Mouse (Mus musculus): ENCODE measurements at regions not wholly inside any gene's neighbourhood (a gene's known extent, or its start where the extent isn't known, plus 50 kb on each side); places are given as distances from the start of the nearest gene placed in this dataset.

DNA sequence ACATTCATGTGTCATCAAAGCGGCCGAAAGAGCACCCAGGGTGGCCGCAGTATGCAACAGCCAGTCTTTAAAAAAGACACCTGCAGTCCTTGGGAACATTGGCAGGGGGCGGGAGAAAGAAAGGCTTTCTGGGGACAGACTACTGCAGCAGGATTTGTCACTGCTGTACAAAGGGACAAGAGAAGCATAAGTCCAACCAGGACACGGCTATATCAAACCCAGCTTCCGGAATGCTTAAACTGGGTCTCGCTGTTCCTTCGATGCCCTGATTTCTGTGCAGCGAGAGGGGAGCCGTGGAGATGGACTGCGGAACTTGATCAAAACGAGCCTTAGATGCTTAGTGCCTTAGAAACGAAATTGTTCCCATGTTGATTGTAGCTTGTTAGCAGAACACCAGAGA lies 97.7 kb upstream of the Ptprm start:
- Histone ChIP-seq H3K4me1 (ENCODE audit: control insufficient read depth, insufficient read depth, insufficient read length, low read length) (peaks cover 5% of the 10 kb centered on the region; the same call in 1 of the 2 replicates), H3K27ac (replicated peaks; ENCODE audit: low read depth, low read length) (no peak overlapping the region), H3K4me3 (ENCODE audit: insufficient read depth, low read depth, low read length) (no peak overlapping the region)

DNA sequence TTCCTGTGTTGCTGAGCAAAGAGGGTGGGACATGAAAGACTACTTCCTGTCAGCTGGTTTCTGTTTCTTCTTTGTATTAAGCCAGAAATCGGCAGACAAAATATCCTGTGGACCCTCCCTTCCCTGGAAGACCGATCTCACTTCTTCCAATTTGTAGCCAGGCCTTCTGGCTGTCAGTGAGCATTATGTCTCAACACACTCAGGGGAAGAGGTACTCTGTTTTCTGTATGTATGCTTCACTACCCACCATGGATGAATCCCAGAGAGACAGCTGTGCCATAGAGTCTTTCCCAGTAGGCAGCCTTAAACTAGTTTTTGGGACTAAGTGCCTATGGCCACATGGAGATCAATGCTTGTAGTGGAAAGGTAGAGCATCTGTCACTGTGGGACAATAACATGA lies 96.8 kb upstream of the Ptprm start:
- H3K4me3 ChIP-seq (ENCODE audit: insufficient read depth, low read depth, low read length), result no peak overlapping the region
- H3K4me1 ChIP-seq (ENCODE audit: control insufficient read depth, insufficient read depth, insufficient read length, low read length), result peaks cover 5% of the 10 kb centered on the region; the same call in 1 of the 2 replicates
- 0 out of 2 replicates have a peak overlapping the region, but pooled peaks have one; percentile 15 for H3K27ac ChIP-seq (replicated peaks; ENCODE audit: low read depth, low read length)

DNA sequence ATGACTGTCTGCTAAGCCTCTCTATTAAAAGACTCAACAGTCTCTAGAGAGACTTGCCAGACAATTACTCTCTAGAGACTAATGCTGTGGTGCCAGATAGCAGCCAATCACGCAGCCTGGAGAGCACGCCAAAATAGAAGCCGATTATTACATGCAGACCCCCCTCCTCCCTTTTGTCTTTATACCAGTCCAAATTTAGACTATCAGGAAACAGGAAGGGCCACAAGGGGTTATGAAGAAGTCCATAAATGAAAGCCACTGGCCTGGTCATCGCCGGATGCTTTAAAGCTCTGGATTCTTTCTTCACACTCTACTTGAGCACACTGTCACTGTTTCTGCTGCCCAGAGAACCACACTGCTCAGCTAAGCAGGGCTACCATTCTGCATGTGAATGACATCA lies 95.8 kb upstream of the Ptprm start:
- Histone ChIP-seq H3K4me3 (ENCODE audit: insufficient read depth, low read depth, low read length) (no peak overlapping the region), H3K27ac (replicated peaks; ENCODE audit: low read depth, low read length) (peak overlapping the region; percentile 37), H3K4me1 (ENCODE audit: control insufficient read depth, insufficient read depth, insufficient read length, low read length) (peaks cover 5% of the 10 kb centered on the region; the same call in 1 of the 2 replicates)

DNA sequence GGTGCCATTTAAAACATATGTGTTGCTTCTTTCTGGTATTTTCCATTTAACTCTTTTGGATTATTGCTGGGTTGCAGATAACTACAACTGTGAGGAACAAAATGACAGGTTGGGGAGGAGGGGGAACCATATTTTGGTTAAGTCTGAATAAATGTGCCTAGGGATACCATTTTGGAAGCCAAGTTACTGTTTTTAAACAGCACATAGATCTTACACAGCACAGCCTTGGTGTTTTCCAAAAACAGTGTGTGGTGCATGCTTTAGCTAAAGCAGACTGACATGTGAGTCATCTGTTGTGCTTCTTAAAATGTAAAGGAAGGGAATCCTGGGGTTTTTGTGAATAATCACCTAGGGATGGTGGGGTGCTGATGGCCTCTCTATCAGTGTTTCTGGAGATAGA lies 91.7 kb upstream of the Ptprm start:
- H3K27ac ChIP-seq (replicated peaks; ENCODE audit: low read depth, low read length), result no peak overlapping the region
- H3K4me3 ChIP-seq (ENCODE audit: insufficient read depth, low read depth, low read length), result no peak overlapping the region
- H3K4me1 ChIP-seq (ENCODE audit: control insufficient read depth, insufficient read depth, insufficient read length, low read length), result peaks cover 5% of the 10 kb centered on the region; the same call in 1 of the 2 replicates

DNA sequence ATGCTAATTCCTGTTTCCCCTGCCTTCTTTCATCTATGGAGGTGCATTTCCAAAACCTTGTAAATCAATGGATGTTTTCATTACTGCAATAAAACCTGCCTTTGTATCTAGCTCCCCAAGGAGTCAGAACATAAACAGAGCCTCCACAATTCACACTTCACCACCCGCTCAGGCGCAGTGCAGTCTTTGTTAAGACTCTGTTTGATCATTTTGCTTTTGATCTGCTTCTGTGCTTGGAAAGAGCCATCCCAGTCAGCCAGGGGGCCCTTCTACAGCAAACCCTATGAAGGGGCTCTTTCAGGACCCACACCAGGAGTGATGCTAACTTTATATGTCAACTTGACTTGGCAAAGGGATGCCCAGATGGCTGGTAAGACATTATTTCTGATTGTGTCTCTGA lies 86.7 kb upstream of the Ptprm start:
- Histone ChIP-seq H3K4me1 (ENCODE audit: control insufficient read depth, insufficient read depth, insufficient read length, low read length) (no peaks in the 10 kb centered on the region), H3K4me3 (ENCODE audit: insufficient read depth, low read depth, low read length) (no peak overlapping the region), H3K27ac (replicated peaks; ENCODE audit: low read depth, low read length) (no peak overlapping the region)

DNA sequence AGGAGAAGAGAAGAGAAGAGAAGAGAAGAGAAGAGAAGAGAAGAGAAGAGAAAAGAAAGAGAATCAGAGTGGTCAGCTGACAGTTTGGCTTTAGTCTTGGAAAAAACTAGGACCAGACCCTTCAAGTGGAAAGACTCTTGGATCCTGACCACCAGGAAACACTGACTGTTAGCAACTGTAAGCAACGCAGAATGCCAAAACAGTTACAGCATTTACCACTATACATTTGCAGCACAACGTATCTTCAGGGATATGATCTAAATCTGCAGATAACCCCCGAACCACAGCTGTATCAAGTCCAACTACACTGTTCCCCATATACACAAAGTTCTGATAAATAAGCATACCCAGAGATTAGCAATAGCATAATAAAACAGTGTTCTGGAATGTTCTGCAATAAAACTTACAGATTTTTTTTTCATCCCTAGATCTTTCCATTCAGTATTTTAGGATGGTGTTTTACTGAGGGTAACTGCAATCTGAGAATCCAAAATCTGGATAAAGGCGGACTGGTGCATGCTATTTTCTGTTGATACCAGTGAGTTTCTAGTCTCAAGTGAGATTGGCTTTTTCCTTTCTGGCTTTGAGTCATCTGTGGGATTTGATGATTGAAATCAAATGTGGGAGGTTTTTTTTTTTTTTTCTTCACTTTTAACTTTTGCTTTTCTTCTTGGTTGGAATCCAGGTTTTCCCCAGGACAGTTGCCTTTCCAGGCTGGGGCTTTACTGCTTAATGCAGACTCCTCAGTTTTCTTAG lies 65.9 kb upstream of the Ptprm start:
- no peak overlapping the region for H3K4me3 ChIP-seq (ENCODE audit: insufficient read depth, low read depth, low read length)
- no peaks in the 10 kb centered on the region for H3K4me1 ChIP-seq (ENCODE audit: control insufficient read depth, insufficient read depth, insufficient read length, low read length)
- H3K27ac ChIP-seq (replicated peaks; ENCODE audit: low read depth, low read length), result no peak overlapping the region

DNA sequence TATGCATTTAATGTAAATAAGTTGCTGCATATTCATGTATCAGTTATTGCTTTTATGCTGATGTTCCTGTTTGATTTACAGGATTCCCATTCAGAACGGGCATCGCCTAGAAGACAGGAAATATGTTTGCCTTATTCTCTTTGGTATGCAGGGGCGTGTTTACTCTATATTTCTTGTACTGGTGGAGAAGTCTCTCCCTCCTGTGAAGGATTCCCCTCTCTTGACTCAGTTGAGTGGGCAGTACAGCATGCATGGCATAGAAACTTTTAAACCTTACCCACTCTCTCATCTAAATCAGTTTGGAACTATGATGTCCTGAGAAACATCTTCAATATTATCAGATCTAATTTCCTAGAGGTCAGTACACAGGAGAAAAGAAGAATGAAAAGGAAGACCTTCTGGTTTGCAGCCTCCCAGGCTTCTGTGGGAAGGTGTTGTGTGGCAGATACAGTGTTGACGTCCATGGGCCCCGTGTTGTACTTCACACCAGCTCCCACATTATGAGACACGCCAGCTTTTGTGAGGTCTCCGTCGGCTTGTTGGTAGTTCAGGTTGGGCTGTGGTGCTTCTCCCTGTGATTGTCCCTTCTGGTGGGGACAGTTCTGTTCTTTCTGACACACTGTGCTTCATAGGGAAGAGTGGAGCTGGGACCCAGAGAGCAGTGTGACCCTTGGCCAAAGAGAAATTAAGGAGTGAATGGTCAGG lies 58.4 kb upstream of the Ptprm start:
- no peak overlapping the region for H3K27ac ChIP-seq (replicated peaks; ENCODE audit: low read depth, low read length)
- H3K4me3 ChIP-seq (ENCODE audit: insufficient read depth, low read depth, low read length), result no peak overlapping the region
- H3K4me1 ChIP-seq (ENCODE audit: control insufficient read depth, insufficient read depth, insufficient read length, low read length), result peaks cover 9% of the 10 kb centered on the region; the same call in 1 of the 2 replicates

DNA sequence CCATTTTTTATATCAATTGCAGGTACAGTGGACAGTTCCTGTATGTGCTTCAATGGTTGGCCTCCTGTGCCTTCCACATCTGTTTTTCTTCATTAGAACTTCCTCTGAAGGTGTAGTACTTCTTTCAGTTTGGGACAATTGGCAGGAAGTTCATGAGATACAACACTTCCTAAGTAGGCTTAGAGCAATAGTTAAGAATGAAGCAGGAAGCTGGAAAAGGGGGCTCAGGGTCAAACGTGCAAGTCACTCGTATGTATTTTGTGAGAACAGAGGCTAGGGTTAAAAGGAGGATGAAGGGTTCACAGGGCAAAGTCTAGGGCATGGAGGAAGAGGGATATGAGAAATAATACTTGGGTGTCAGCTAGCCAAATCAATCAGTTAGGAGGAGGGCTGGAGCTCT lies 55.7 kb upstream of the Ptprm start:
- Histone ChIP-seq H3K27ac (replicated peaks; ENCODE audit: low read depth, low read length) (peak overlapping the region; percentile 69), H3K4me1 (ENCODE audit: control insufficient read depth, insufficient read depth, insufficient read length, low read length) (peaks cover 9% of the 10 kb centered on the region; the same call in 1 of the 2 replicates), H3K4me3 (ENCODE audit: insufficient read depth, low read depth, low read length) (no peak overlapping the region)

DNA sequence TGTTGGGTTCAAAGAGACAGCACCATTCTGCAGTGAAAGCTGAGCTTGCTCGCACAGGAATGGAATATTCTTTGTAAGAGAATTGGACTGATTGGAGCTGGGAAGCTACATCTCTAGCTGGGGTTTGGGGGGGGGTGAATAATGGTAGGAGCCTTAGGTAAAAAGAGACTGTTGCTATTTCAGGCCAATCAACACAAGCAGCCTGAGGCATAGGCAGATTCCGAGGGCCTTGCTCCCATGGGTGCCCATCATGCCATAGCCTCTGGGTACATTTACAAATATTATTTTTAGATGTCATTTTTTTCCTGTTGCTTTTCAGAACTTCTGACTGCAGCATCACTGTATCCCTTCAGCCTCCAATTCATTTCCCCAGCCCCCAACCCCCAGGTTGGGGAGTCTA lies 51.7 kb upstream of the Ptprm start:
- Histone ChIP-seq H3K4me1 (ENCODE audit: control insufficient read depth, insufficient read depth, insufficient read length, low read length) (peaks cover 9% of the 10 kb centered on the region; the same call in 1 of the 2 replicates), H3K27ac (replicated peaks; ENCODE audit: low read depth, low read length) (no peak overlapping the region), H3K4me3 (ENCODE audit: insufficient read depth, low read depth, low read length) (no peak overlapping the region)

Data from brown adipose tissue, adult 24 weeks (tissue).